Mouse (Mus musculus): ENCODE results near the gene Rln3.

DNA sequence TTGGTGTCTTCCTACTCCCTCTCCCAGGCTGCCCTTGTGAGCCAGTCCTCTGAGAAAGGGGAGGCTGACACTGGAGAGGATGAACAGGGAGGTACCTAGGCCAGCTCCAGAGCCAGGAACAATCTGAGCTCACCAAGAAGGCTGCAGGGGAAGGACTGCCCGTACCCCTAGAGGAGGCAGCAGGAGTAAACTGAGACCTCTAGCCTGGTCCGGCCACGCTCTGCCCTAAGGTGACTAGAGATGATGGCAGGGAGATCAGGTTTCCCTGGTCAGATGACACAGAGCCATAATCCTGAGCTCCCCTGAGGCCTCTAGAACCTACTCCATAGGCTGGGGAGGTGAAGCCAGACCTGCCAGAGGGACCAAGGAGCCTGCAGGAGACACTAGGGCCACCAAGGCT is 32.0 kb upstream of the Rln3 start:
- no peak for TF ChIP-seq CTCF (IDR thresholded peaks at IDR 0.05; ENCODE audit: control insufficient read depth, insufficient read depth, insufficient read length)
- no peak for TF ChIP-seq USF1 (IDR thresholded peaks at IDR 0.05; ENCODE audit: low read depth)
- no peak for TF ChIP-seq MAX (IDR thresholded peaks at IDR 0.05)
- TF ChIP-seq MYOD1 (IDR thresholded peaks at IDR 0.05; ENCODE audit: control insufficient read depth, insufficient read length, low read depth): no peak
- TF ChIP-seq MYOG (IDR thresholded peaks at IDR 0.05; ENCODE audit: control insufficient read depth, extremely low read depth, insufficient read length): no peak
- TF ChIP-seq FOSL1 (IDR thresholded peaks at IDR 0.05; ENCODE audit: insufficient read depth, low read length, poor library complexity, severe bottlenecking): no peak

Data from C2C12 (cell line).